In the genomic region with DNA sequence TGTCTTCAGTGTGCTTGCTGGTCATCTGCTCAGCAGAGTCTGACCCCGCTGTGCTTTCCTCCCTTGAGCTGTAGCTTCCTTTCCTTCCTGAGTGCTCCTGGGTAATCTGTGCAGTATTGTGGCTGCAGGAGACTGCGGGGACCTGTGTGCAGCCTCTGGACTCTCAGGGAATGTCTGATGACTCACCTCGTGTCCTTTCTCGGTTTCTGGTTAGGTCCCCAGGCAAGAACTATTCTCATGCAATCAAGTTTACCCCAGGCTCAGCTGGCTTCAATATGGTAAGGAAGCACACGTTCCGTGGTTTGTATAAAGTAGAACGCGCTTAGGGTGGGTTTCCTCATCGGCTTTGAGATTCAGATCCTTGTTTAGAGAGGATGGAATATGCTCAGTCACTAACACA, we compare ENCODE assay signal across 20 mouse cellular contexts.
A peak's percentile ranks its signal among the peaks of the same experiment; 100 is the strongest.
DNase-seq lines count a peak whose midpoint lies in the region; ATAC-seq and TF ChIP-seq lines count a peak whose summit lies in the region.
"Had no signal": no experiment of that assay in that cellular context is flagged by ENCODE, and none has a peak within 500 bp of the region (broad histone marks: within the 10 kb centered on the region; RNA-seq: fewer than 3 reads in every experiment).

No protein-coding gene starts in this region.

- H3K9ac ChIP-seq in ES-E14 (ENCODE audit: insufficient read depth, low read depth, low read length, poor library complexity, severe bottlenecking): 0 out of 2 replicates have a peak overlapping the region, but pooled peaks have one; percentile 22
- H3K9ac ChIP-seq: heart, embryonic 15.5 days; hindbrain, embryonic 14.5 days had no signal

- peak; percentile 33 to 57 for DNase-seq in adrenal gland, adult (ENCODE audit: inconsistent age in 2 of 2, low spot score in 1 of 2)
- DNase-seq in adrenal gland, postnatal 36 days: no peak
- DNase-seq in 3T3-L1 (ENCODE audit: low read depth, low spot score): peak; percentile 49
- DNase-seq in ES-E14 (ENCODE audit: low read depth, low spot score): no peak
- no peak for DNase-seq in right cerebral cortex, postnatal 36 days (ENCODE audit: low spot score in 2 of 2)
- no peak for DNase-seq in frontal cortex, postnatal 25 days (ENCODE audit: low spot score in 2 of 2)
- DNase-seq: adrenal gland, postnatal 14 days; cerebellum, adult 18-20 months; cerebellum, postnatal 10 days; gastrocnemius, postnatal 10 days; heart, adult 2 months; heart, postnatal 14 days had no signal

- no peaks in the 10 kb centered on the region for H3K4me1 ChIP-seq in ES-E14 (ENCODE audit: control insufficient read depth in 2 of 2, insufficient read depth in 2 of 2, low read length in 2 of 2, poor library complexity in 1 of 2)
- H3K4me1 ChIP-seq: embryonic facial prominence, embryonic 10.5 days; forebrain, embryonic 10.5 days; heart, embryonic 15.5 days; hindbrain, embryonic 10.5 days had no signal

- ATAC-seq in granulocyte monocyte progenitor cell, adult 5-6 weeks (replicated peaks; ENCODE audit: poor library complexity, severe bottlenecking): peak; percentile 57
- ATAC-seq: forebrain, embryonic 14.5 days; intestine, embryonic 16.5 days had no signal

- H3K27ac ChIP-seq in ES-E14 (ENCODE audit: insufficient read depth, low read depth, low read length, poor library complexity, severe bottlenecking): no peak overlapping the region; the same call in 1 of the 2 replicates
- H3K27ac ChIP-seq: embryonic facial prominence, embryonic 10.5 days; forebrain, embryonic 10.5 days; heart, adult 2 months; heart, embryonic 15.5 days; hindbrain, embryonic 10.5 days; hindbrain, embryonic 14.5 days had no signal

- H3K9me3 ChIP-seq in ES-E14 (ENCODE audit: control insufficient read depth, insufficient read depth, low read depth, low read length): no peaks in the 10 kb centered on the region
- H3K9me3 ChIP-seq: embryonic facial prominence, embryonic 10.5 days; forebrain, embryonic 10.5 days; heart, embryonic 15.5 days; hindbrain, embryonic 10.5 days had no signal

- in situ Hi-C loops in ES-E14 (cut with MboI; ENCODE audit: low sequenced_read_pairs in 2 of 2, unreplicated experiment in 2 of 2): no loop called here

- H3K4me3 ChIP-seq in ES-E14 (ENCODE audit: insufficient read depth in 1 of 2, low read depth in 1 of 2, low read length in 2 of 2, poor library complexity in 1 of 2, severe bottlenecking in 1 of 2): no peak overlapping the region
- H3K4me3 ChIP-seq: embryonic facial prominence, embryonic 10.5 days; forebrain, embryonic 10.5 days; heart, adult 2 months; heart, embryonic 15.5 days; hindbrain, embryonic 10.5 days had no signal

- peaks cover 15% of the 10 kb centered on the region; the same call in 1 of the 2 replicates for H3K36me3 ChIP-seq in ES-E14 (ENCODE audit: control insufficient read depth, insufficient read depth, low read length, poor library complexity, severe bottlenecking)

TF ChIP-seq in ES-E14, 5 proteins besides CTCF, POLR2A, EP300 and RAD21:
- no peak for TF ChIP-seq MAFK (IDR thresholded peaks at IDR 0.05; ENCODE audit: insufficient read depth, low read depth, low read length)

Comparison
In these comparisons a context has a peak if more than half of its experiments do, and no peak if none do; other contexts are left out.
1. DNase-seq: peak in adrenal gland, adult (2 of 2) and 3T3-L1 (single experiment); none in adrenal gland, postnatal 36 days (0 of 2), ES-E14 (single experiment), right cerebral cortex, postnatal 36 days (0 of 2) and frontal cortex, postnatal 25 days (0 of 2).